Mouse (Mus musculus) kidney, embryonic 14.5 days (tissue): ENCODE results near the gene Dbndd2. TPM values are rescaled to one million over a fixed set of nuclear protein-coding genes. Genes with fewer than 3 reads are reported as not detected.
A peak's percentile ranks its signal among the peaks of the same experiment; 100 is the strongest.

Experiments
- ATAC-seq: fragments of 200-750 bp; cut with Nextera tagmentation; 2 replicates; pipeline ENCODE4 v1.8.0; 2017; ENCODE audit warnings: moderate number of reproducible peaks, mild to moderate bottlenecking, moderate TSS enrichment, moderate library complexity; ENCODE audit not compliant: low FRiP score, low TSS enrichment
- H3K27ac ChIP-seq: fragments of 300-500 bp; sonication (generic); 2 replicates; pipeline ENCODE4 v1.5.1; 2014; ENCODE audit warnings: low read depth, mild to moderate bottlenecking, low read length, moderate library complexity, mixed read lengths
- H3K27me3 ChIP-seq: fragments of 300-500 bp; sonication (generic); 2 replicates; pipeline ENCODE4 v1.6.1; 2014; ENCODE audit warnings: mild to moderate bottlenecking, low read length; ENCODE audit not compliant: control insufficient read depth, insufficient read depth
- H3K36me3 ChIP-seq: fragments of 300-500 bp; sonication (generic); 2 replicates; pipeline ENCODE4 v1.6.1; 2014; ENCODE audit warnings: low read length, mixed read lengths; ENCODE audit not compliant: control insufficient read depth, insufficient read depth
- H3K4me1 ChIP-seq: fragments of 300-500 bp; sonication (generic); 2 replicates; pipeline ENCODE4 v1.6.1; 2014; ENCODE audit warnings: low read length, mixed read lengths; ENCODE audit not compliant: control insufficient read depth, insufficient read depth
- H3K4me2 ChIP-seq: fragments of 300-500 bp; sonication (generic); replicated peaks from 2 replicates; pipeline ENCODE4 v1.6.1; 2014; ENCODE audit warnings: low read depth, mild to moderate bottlenecking, low read length
- H3K4me3 ChIP-seq: fragments of 300-500 bp; sonication (generic); 2 replicates; pipeline ENCODE4 v1.5.1; 2014; ENCODE audit warnings: mild to moderate bottlenecking, low read length
- H3K9ac ChIP-seq: fragments of 300-500 bp; sonication (generic); 2 replicates; pipeline ENCODE4 v1.6.1; 2014; ENCODE audit warnings: low read depth, mild to moderate bottlenecking, low read length, moderate library complexity
- H3K9me3 ChIP-seq: fragments of 300-500 bp; sonication (generic); 2 replicates; pipeline ENCODE4 v1.6.1; 2016; ENCODE audit warnings: low read length; ENCODE audit not compliant: control insufficient read depth
- WGBS: fragments of 180-500 bp; shearing (Covaris S2); extraction: QIAGEN DNeasy Blood & Tissue Kit; methylation state at CpG from one replicate; pipeline ENCODE4 v1.1.7; 2014; 5-methylcytosine and 5-hydroxymethylcytosine counted together
- polyA plus RNA-seq: library from polyadenylated mRNA; unstranded; fragments of >200 nt; fragmentation: Nextera tagmentation; extraction: Ambion mirVana; gene quantifications from 2 replicates; pipeline ENCODE4 v1.2.1, GENCODE M21; 2014

Dbndd2 gene
- polyA plus RNA-seq, 1 experiment from 2014 or later = 12.4 TPM

GRCm38 (mm10) chr2:164449341-164450042 is 36.4 kb upstream of the Dbndd2 start:
- ATAC-seq = no peak
- Histone ChIP-seq H3K4me1 (peaks cover 7% of the 10 kb centered on the region; the same call in 1 of the 2 replicates), H3K9ac (no peak overlapping the region), H3K27me3 (no peaks in the 10 kb centered on the region), H3K36me3 (no peaks in the 10 kb centered on the region), H3K27ac (no peak overlapping the region), H3K4me3 (no peak overlapping the region), H3K4me2 (no peak overlapping the region), H3K9me3 (no peaks in the 10 kb centered on the region)
- WGBS = 82% methylated on average over 14 of the region's 14 CpGs

- Histone ChIP-seq H3K4me3 (no peak overlapping the region), H3K9me3 (no peaks in the 10 kb centered on the region), H3K27ac (no peak overlapping the region), H3K27me3 (no peaks in the 10 kb centered on the region), H3K9ac (no peak overlapping the region), H3K4me2 (no peak overlapping the region), H3K4me1 (peaks cover 27% of the 10 kb centered on the region), H3K36me3 (no peaks in the 10 kb centered on the region)
- ATAC-seq = no peak
- 54% methylated on average over 12 of the region's 13 CpGs for WGBS
Measured at GRCm38 (mm10) chr2:164452000-164452676, 33.8 kb upstream of the Dbndd2 start.

GRCm38 (mm10) chr2:164453047-164453757 is 32.7 kb upstream of the Dbndd2 start:
- Histone ChIP-seq H3K4me1 (peaks cover 27% of the 10 kb centered on the region), H3K9me3 (no peaks in the 10 kb centered on the region), H3K4me2 (no peak overlapping the region), H3K4me3 (no peak overlapping the region), H3K36me3 (no peaks in the 10 kb centered on the region), H3K27ac (no peak overlapping the region), H3K9ac (no peak overlapping the region), H3K27me3 (no peaks in the 10 kb centered on the region)
- ATAC-seq = no peak
- 82% methylated on average over 14 of the region's 14 CpGs for WGBS

- WGBS = 58% methylated on average over 7 of the region's 7 CpGs
- Histone ChIP-seq H3K27ac (0 out of 2 replicates have a peak overlapping the region, but pooled peaks have one; percentile 24), H3K36me3 (no peaks in the 10 kb centered on the region), H3K27me3 (no peaks in the 10 kb centered on the region), H3K9me3 (no peaks in the 10 kb centered on the region), H3K4me2 (no peak overlapping the region), H3K4me1 (peaks cover 27% of the 10 kb centered on the region), H3K4me3 (no peak overlapping the region), H3K9ac (no peak overlapping the region)
- no peak for ATAC-seq
Measured at GRCm38 (mm10) chr2:164453887-164454500, 31.9 kb upstream of the Dbndd2 start.

- no peaks in the 10 kb centered on the region for H3K36me3 ChIP-seq
- no peak overlapping the region for H3K4me3 ChIP-seq
- WGBS = 69% methylated on average over 10 of the region's 10 CpGs
- H3K27me3 ChIP-seq = no peaks in the 10 kb centered on the region
- no peak overlapping the region for H3K9ac ChIP-seq
- H3K4me2 ChIP-seq = no peak overlapping the region
- ATAC-seq = no peak
- no peaks in the 10 kb centered on the region for H3K9me3 ChIP-seq
- H3K4me1 ChIP-seq = peaks cover 27% of the 10 kb centered on the region
- peak overlapping the region; percentile 47; the same call in 1 of the 2 replicates for H3K27ac ChIP-seq
Measured at GRCm38 (mm10) chr2:164454846-164455245, 31.1 kb upstream of the Dbndd2 start.

- no peak overlapping the region for H3K4me2 ChIP-seq
- 58% methylated on average over 6 of the region's 6 CpGs for WGBS
- no peaks in the 10 kb centered on the region for H3K36me3 ChIP-seq
- no peak for ATAC-seq
- H3K27me3 ChIP-seq = no peaks in the 10 kb centered on the region
- peaks cover 27% of the 10 kb centered on the region for H3K4me1 ChIP-seq
- no peak overlapping the region for H3K4me3 ChIP-seq
- H3K9ac ChIP-seq = no peak overlapping the region
- H3K9me3 ChIP-seq = no peaks in the 10 kb centered on the region
- no peak overlapping the region for H3K27ac ChIP-seq
Measured at GRCm38 (mm10) chr2:164455421-164456190, 30.3 kb upstream of the Dbndd2 start.

- H3K4me3 ChIP-seq = no peak overlapping the region
- peak overlapping the region; percentile 48; the same call in 1 of the 2 replicates for H3K9ac ChIP-seq
- no peaks in the 10 kb centered on the region for H3K36me3 ChIP-seq
- H3K4me1 ChIP-seq = peaks cover 27% of the 10 kb centered on the region
- H3K27ac ChIP-seq = peak overlapping the region; percentile 73
- no peak for ATAC-seq
- WGBS = 54% methylated on average over 1 of the region's 1 CpGs
- no peaks in the 10 kb centered on the region for H3K9me3 ChIP-seq
- peak overlapping the region; percentile 30 for H3K4me2 ChIP-seq
- H3K27me3 ChIP-seq = no peaks in the 10 kb centered on the region
Measured at GRCm38 (mm10) chr2:164456413-164456812, 29.5 kb upstream of the Dbndd2 start.

GRCm38 (mm10) chr2:164456864-164457300 is 29.0 kb upstream of the Dbndd2 start, which contains the start of gene Sys1:
Sys1 (plus strand) TSS chr2:164456964.
- ATAC-seq = peak; percentile 3; the same call in 1 of the 2 replicates
- peak within 1 kb of the TSS; percentile 48; the same call in 1 of the 2 replicates for H3K9ac ChIP-seq
- H3K36me3 ChIP-seq = no peaks in the 10 kb centered on the region
- 2% methylated on average over 7 of the region's 7 CpGs for WGBS
- H3K4me3 ChIP-seq = peak within 1 kb of the TSS; percentile 11; the same call in 1 of the 2 replicates
- peak within 1 kb of the TSS; percentile 30 for H3K4me2 ChIP-seq
- H3K27ac ChIP-seq = peak within 1 kb of the TSS; percentile 73
- H3K27me3 ChIP-seq = no peaks in the 10 kb centered on the region
- H3K4me1 ChIP-seq = peaks cover 31% of the 10 kb centered on the region
- no peaks in the 10 kb centered on the region for H3K9me3 ChIP-seq
